Mouse (Mus musculus) spleen, postnatal 4 days (tissue): Measurements from ENCODE around the gene Sept11.

Experiments
- DNase-seq, 2 experiments: peaks; one replicate each; pipeline ENCODE4 v3.0.0; 2022; ENCODE audit warnings: low spot score in 2 of 2

Sept11 gene

GRCm38 (mm10) chr5:93092857-93093622 lies at the start of gene Sept11:
TSS of gene Sept11 (plus strand) at chr5:93093437.
- DNase-seq, result peak; percentile 85 to 93

DNA sequence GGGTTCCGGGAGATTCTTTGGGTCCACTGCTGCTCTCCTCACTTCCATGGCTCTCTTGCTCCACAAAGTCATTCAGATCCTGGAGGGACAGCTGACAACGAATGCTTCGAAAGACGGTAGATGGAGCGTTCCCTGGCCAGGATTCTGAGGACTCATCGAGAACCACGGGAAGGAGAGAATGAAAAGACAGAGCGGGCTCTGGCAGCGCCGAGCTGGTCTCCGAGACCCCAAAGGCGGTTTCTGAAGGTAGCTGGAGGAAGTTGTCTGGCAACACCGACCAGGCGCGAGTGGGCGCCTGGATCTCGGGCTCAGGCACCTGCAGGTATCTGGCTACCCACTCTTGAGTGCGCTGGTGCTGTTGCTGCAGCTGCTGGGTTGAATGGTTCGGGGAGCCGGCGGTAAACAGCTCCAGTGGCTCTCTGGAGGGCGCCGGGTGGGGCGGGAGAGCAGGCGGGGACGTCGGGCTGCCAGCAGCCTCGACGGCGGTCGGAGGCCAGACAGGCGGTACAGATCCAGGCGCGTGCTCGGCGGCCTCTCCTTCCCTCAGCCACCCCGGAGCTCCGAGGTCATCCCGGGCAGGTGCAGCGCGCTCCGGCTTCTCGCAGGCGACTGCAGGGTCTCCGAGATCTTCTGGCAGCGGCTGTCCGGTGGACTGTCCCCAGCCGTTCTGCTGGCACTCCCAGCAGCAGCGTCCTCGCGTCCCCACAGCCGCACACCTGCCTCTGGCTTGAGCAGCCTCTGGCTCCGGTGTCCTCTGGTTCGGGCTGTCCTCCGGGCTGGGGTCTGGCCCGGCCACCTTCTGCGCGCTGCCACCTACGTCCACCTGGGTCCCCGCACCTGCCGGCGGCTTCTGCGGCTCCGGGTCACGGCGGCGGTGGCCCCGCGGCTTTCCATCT lies 49.3 kb upstream of the Sept11 start:
- peak in 1 of 2 experiments; percentile 62 for DNase-seq

DNA sequence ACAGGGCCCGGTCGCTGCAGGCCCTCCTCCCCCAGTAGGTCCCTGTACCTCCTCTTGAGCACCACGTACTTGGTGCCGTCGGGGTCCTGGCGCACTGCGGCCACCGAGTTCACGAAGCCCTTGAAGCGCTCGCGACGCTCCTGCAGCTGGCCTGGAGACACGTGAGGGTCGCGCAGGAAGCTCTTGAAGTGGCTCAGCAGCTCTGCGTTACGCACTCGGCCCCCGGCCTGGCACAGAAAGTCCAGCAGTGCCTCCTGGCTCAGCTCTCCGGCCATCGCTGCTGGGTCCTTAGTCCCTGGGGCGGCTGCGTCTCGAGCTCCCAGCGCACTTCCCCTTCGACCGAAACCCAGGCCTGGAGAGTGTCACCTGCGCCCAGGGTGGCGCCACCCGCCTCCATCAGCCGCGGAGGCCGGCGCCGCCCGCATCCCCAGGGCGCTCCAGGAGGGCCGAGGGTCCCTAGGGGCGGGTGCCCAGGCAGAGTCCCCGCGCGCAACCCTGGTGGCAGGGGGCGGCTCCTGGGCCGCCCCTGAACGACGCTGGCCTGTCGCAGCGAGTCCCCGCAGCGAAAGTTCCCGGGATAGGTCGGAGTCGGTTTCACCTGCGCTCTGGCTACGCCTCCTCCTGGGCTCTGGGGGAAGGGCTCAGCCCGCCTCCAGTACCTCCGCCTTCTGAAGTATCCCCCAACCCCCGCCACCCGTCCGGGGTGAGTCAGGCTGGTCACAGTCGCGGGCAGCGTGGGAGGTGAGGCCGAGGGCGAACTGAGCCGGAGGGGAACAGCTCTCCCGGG lies 48.5 kb upstream of the Sept11 start, which contains the start of gene Sowahb:
TSS of gene Sowahb (minus strand) at position 439 of the 787 bp plus-strand sequence.
- DNase-seq, result peak in 1 of 2 experiments; percentile 63

DNA sequence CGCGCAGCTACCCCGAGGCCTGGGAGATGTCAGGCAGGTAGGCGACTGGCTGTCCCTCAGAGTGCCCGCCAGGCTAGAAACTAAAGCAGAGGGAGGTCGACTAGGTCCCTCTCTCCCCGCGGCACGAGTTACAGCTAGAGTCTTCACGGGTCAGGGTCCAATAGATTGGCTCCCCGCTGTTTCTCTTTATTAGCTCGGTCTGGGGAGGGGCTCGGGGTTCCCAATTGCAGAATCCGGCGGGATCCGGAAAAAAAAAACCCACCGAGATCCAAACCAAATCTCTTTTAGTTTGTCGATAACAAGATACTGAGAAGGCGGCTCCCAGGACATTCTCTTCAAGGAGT lies 47.9 kb upstream of the Sept11 start:
- DNase-seq, result no peak

DNA sequence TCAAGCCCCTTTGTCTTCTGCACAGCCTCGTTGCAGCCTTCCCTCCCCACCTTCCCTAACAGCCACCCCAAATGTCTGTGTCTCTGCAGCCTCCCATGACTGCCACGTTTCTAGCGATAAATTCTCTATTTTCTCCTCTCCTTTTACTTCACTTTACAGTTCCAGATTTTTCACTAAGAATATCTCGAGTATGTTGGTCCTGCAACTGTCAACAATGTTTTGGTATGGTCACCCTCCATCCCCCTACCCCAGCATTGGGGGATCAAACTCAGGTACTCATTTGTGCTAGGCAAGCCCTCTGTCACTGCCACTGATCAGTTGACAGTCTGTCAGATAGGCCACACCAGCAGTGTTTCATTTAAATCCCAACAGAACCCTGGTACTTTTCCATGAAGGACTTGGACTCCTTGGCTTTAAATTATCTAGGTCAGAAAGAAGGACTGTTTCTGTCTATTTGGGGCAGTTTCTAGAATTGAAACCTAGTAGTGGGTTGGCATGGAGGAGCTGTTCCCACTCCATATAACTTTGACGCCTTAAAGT lies 46.9 kb upstream of the Sept11 start:
- no peak for DNase-seq

DNA sequence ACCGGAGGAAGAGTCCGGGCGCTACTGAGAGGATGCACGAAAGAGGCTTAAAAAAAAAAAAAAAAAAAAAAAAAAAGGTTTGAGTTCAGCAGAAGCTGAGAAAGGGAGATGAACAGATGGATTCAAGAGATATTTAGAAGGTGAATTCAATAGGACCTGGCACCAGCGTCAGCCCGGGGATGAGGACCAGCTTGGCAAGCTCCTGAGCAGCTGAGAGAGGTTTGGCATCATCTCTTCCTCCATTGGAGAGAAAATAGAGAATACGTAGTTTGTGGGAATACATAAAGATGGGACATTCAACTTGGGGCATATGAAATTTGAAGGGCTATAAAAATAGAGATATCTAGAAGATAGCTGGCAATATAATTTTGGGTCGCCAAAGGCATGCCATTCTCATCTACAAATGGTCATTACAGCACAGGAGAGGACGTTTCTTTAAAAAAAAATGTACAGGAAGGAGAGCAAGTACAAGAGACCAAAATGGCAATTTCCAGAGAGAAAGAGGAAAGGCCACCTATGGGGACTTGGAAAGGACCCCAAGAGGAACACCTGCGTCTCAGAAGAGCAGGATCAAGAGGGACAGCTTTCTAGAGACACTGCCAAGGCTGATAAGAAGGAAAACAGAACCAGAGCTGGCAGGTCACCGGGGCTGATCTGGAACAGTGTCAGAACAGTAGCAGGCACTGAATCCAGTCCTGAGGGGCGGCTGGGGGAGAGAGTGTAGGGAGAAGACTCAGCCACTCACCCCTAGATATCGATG lies 44.6 kb upstream of the Sept11 start:
- no peak for DNase-seq

DNA sequence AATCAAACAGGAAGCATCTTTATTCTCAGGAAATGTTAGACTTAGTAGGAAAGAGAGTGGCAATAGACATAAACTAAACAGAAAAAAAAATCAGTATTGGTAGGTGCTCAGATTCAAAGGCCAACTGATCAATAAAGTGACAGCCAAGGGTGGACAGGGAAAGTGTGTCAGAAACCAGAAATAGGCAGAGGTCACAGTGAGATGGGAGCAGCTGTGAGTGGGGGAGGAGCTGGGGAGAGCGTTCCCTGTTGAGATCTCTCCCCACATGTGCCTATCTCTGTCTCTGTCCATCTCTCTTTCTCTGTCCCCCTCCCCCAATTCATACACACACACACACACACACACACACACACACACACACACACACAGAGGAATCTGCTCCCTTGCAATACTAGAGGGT lies 43.3 kb upstream of the Sept11 start:
- DNase-seq, result no peak

DNA sequence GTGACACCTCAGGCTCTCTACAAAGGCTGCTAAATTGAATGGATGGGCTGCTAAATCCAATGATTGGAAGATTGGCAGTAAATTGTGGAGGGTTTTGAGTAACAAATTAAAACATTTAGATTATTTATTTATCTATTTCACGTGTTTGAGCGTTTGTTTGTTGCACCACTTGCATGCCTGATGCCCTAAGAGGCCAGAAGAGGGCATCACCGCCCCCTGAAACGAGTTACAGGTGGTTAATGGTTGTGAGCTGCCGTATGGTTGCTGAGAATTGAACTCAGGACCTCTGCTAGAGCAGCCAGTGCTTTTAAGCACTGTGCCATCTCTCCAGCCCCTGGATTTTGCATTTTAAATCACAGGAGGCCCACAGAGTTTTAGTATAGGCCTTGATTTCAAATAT lies 42.2 kb upstream of the Sept11 start:
- no peak for DNase-seq

DNA sequence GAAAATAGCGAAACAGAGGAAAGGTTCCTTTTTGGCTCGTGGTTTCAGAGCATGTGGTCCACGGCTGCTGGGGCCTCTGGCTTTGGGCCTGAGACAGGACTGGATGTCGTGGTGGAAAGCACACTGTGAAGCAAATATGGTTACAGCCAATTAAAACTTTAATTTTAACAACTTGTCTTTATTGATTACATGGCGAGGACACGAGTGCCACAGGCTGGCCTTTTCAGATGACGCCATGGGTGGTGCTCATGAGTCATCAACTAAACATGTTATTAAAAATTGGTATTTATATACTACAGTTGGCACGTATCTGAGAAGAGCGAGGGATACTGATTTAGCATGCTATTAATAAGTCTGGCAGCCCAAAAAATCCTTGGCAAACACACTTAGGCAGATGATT lies 41.3 kb upstream of the Sept11 start:
- no peak for DNase-seq

GRCm38 (mm10) chr5:93053606-93054397 lies 39.4 kb upstream of the Sept11 start:
- no peak for DNase-seq

DNA sequence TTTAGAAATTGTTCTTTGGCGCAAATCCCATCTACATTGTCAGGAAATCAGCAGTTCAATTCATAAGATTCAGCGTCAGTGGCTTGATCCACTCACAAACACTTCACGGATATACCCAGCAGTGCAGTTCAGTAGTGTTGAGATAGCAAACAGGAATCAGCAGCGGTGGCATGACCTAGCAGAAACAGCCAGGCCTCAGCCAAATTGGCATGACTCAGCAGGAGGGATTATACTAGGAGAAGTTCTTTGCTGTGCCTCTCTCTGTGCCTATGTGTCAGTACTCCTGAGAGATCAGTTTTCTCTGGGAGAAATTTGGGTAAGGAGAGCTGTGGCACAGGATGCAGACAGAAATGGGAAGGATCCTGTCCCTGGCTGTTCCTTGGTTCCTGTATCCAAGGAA lies 32.4 kb upstream of the Sept11 start:
- no peak for DNase-seq

- no peak for DNase-seq
Observed at GRCm38 (mm10) chr5:93077661-93078323, 15.4 kb upstream of the Sept11 start.

- DNase-seq, result no peak
Observed at GRCm38 (mm10) chr5:93079596-93079995, 13.6 kb upstream of the Sept11 start.

DNA sequence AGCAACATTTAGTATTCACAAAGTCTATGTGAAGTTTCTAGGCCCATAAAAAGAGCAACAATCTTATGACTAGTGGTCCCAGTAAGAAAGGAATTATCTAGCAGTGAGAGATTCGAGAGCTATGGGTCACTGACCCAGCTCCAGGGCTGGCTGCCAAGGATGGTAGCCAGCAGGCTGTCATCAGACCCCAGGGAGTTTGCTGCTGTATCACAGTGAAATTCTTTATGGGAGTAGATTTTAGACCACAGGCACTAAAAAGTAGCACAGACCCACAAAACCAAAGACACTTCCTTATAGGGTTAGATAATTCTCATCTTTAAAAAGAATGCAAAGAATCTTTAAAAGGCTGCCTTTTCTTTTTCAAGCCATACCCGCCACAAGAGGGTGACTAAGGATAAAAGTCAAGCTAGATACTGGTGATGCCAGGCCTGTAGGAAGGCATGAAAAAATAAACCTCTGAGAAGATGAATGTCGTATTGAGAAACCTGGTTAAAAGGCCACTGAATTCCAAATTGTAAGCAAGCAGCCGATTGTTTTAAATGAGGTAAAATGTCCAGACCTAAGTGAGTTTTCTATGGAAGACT lies 8.1 kb upstream of the Sept11 start:
- no peak for DNase-seq

DNA sequence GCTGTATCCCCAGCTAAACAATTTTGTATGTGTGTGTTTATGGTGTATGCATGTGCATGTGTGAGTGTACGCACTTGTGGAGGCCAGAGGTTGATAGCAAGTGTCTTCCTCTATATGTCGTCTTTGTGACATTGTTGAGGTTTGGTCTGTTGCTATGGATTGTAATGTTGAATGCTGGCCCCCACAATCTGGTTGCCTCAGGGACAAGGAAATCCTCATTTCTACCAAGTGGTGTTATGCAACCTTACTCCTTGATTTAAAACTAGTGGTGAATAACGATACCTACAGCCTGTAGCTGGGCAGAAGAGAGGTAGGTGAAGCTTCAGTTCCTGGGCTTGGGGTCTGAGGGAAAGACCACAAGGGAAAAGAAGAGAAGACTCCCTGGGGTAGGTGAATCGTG lies 7.3 kb upstream of the Sept11 start:
- DNase-seq, result no peak

GRCm38 (mm10) chr5:93091266-93091665 lies 2.0 kb upstream of the Sept11 start:
- no peak for DNase-seq

GRCm38 (mm10) chr5:93092147-93092781 lies 973 bp upstream of the Sept11 start:
- DNase-seq, result peak; percentile 24 to 67

DNA sequence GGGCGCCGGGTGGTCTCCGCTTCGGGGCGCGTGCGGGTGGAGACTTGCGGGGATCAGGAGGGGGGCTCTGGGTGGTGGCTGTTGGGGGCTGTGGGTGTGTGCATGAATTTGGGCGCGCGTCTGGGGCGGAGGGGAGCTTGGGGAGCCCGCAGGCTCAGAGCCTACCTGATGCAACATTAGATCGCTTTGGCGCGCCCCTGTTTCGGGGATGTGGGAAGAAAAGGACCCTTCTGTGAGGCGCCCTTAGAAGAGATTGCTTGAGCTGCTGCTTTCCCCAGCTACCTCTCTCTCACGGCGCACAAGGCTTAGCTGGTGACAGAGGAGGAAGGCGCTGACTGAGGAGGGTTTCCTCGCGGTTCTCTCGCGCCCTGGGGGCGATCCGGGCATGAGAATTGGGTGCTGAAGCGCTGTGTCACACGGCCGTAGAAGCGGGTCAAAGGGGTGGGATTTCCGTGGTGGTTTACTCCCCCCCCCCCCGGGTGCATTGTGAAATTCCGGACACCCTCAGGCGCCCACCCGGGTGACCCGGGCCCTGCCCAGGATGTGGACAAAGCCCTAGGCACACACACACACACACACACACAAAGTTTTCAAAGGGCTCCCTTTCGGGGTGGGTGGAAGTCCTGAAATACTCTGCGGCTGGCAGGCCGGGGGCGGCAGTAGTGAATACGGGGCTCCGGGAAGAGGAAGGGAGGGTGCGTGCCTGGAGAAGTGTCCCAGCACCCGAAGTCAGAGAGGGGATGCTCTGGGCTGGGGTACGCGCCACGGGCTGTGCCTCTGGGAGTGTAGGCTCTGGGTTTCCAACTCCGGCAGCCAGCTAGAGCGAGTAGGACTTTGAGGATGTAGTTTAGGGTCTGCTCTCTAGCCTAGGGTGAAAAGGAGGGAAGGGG lies 646 bp downstream of the Sept11 start:
- peak; percentile 27 to 67 for DNase-seq
